Mouse (Mus musculus) regulatory T cell (primary cell): ENCODE results near the gene Trpv2.

Experiments used
- in situ Hi-C: fragments of 300-600 bp; cut with MboI, MseI; formaldehyde crosslinking; loops from one replicate; pipeline ENCODE4 v1.15.1; 2025; ENCODE audit warnings: high pct_unique_total_duplicates

Trpv2 gene

GRCm38 (mm10) chr11:62629352-62630224, 55.3 kb downstream of the Trpv2 start:
- in situ Hi-C loops = no loop called here

DNA sequence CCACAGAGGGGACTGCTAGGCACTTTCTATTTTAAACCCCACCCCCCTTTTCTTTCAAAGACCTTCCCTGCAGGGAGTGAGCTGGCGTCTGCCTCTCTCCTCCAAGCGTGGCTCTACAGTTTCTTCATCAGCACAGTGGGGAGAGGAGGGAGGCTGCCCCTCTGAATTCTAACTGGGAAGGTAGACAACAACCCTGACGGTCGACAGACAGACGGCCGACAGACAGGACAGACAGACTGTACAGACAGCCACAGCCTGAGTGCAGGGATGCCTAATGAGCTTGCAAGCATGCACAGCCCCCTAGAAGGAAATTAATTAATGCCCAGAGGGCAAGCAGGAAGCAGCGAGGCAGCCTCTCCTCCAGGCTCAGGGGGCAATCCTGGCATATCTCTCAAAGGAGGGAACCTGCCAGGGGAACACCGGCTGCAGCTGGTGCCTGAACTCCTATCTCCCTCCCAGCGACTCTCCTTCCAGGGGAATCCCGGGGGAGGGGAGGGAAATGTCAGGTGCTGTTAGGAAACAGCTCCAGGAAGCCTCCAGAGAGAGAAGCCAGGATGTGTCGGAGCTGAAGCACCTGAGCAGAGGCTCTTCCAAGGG, 56.0 kb downstream of the Trpv2 start:
- in situ Hi-C loops = no loop called here

DNA sequence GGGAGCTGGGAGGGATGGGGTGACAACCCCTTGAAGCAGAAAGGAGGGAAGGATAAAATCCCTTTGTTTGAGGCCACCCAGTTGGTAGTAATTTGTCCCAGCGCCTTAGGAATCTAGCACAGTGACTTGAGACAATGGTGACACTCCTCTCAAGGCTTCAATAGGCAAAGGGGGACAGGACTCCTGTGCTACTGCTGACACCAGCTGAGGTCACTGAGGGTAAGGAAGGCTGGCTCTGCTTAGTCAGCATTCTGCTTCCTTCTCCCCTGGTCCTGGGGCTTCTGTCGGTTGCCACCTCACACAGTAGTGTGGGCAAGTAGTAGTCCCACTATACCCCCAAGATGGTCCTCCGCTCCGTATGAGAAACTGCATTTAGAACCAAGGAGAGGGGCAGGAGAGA, 56.9 kb downstream of the Trpv2 start:
- in situ Hi-C loops = no loop called here

GRCm38 (mm10) chr11:62635406-62635805, 61.1 kb downstream of the Trpv2 start:
- in situ Hi-C loops = no loop called here

- in situ Hi-C loops = no loop called here
Measured at GRCm38 (mm10) chr11:62636105-62636839, 62.0 kb downstream of the Trpv2 start.

- in situ Hi-C loops = no loop called here
Measured at GRCm38 (mm10) chr11:62636840-62637221, 62.5 kb downstream of the Trpv2 start.

- in situ Hi-C loops = no loop called here
Measured at GRCm38 (mm10) chr11:62637401-62637800, 63.1 kb downstream of the Trpv2 start.

DNA sequence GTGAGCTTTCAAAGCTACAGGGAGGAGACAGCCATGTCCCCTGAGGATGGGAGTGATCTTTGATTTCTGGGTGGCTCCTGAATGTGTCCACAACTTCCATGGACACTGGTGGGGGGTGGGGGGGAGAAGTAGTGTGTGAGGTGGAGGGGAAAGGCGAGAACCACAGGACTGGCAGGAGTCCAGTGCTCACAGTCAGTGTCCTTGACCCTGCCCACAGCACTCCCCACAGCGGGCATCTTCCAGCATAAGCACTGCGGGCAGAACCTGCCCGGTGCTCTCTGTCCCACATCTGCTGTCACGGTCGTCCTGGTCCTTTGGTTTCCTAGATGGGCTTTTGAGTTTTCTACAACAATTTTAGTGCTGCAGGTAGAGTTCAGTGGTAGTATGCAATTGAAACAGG, 63.5 kb downstream of the Trpv2 start:
- in situ Hi-C loops = no loop called here

GRCm38 (mm10) chr11:62638402-62638801, 64.1 kb downstream of the Trpv2 start:
- in situ Hi-C loops = no loop called here

DNA sequence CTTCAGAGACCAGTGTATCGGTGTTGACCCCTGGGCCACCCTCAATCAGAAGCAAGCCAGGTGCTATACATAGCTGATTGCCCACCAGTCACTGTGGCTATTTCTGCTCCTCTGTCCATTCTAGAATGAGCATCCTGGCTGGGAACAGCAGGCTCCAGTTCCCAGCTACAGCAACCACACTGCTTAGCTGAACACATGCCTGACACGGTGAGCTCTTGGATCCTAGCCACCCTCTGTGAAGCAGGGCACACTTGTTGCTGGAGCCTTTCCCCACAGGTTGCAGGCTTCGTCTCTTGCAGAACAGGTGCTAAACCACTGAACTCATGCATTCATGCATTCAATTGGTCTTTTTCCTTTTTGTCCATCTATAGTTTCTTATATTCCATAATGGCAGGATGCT, 66.1 kb downstream of the Trpv2 start:
- in situ Hi-C loops = no loop called here

DNA sequence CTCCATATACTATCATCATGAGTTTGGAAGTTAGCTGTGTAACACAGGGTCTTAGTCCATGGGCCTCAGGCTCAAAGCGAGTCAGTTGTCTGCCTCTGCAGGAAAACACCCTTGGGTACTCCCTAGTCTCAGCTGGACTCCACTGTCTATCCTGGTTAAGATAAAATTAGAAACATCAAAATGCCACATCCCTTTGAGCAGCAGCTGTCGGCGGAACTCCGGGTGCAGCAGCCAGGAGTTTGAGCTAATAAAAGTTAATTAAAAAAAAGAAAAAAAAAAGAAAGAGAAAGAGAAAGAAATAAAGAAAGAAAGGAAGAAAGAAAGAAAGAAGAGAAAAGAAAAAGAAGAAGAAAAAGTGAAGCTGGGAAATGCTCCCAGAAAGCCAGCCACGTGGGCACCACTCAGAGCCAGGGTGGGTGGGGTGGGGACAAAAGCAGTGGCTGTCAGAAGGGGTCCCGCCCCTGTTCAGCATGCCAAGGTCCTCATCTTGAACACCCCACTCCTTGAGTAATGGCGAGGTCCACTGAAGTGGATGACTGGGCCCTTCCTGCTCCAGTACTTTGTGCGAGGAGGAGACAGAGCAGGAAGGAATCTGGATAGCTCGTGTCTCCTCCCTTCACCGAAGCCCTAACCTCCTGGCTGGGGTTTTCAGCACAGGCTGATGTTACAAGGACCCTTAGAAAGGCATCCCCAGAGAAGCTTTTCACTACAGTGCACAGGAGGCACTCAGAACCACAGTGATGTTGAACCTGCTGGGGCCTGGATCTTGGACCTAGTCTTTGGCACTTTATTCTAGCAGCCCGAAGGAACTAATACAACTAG, 67.9 kb downstream of the Trpv2 start:
- in situ Hi-C loops = no loop called here

DNA sequence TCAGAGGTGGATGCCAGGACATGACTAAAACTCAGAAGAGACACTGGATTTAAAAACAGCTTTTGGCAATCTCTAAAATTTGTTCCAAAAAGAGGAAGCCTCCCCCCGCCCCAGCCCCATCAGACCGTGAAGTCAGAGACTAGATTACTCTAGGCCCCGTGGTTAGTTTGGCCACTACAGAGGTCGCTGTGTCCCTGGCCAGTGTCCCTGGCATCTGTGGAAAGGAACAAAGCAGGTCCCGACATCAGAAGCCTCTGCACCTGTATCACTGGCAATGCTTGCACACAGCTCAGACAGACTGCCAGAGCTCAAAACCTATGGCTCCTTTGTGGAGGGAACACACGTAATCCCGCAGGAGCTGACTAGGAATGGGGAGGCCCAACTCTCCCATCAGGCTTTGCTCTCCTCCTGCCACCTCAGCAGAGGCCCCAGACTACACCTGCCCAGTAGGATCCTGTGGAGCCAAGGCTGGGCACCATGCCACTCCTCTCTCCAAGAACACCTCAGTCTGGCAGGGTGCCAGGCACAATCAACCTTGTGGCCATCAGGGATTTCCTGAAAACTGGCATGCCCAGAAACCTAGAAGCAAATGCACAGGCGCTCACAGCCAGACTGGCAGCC, 68.8 kb downstream of the Trpv2 start:
- in situ Hi-C loops = no loop called here

DNA sequence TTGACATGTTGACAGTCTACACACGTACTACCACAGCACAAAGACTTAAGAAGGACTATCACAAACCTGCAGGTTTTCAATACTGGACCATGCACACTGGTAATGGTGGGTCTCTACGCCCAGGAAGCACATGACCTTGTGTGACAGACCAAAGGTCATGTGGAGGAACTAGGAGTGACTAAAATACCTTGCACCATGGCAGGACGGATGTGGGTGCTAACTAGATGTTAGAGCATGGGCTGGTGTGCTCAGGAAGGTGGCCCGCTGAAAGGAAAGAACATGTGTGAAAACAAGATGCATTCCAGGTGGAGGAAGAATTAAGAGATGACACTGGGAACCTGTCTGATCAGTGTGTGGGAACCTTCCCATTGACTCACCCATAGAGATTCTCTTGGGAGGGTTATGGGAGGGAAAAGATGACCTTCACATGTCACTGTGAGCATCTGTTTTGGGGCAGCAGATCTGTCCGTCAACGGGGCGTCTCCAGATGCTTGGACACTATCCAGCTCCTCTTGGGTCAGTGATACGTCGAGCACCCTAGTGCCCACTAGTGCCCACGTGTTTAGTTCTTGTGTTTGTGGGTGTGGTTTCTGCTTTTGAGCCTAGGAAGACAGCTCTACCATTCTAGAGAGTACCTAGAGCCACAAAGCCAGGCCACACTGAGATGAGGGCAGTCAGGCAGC, 69.5 kb downstream of the Trpv2 start:
- in situ Hi-C loops = no loop called here

GRCm38 (mm10) chr11:62644602-62645336, 70.5 kb downstream of the Trpv2 start:
- in situ Hi-C loops = no loop called here

GRCm38 (mm10) chr11:62645337-62645675, 71.0 kb downstream of the Trpv2 start:
- in situ Hi-C loops = no loop called here

- in situ Hi-C loops = no loop called here
Measured at GRCm38 (mm10) chr11:62645732-62646494, 71.6 kb downstream of the Trpv2 start.

GRCm38 (mm10) chr11:62646495-62646843, 72.2 kb downstream of the Trpv2 start:
- in situ Hi-C loops = no loop called here

DNA sequence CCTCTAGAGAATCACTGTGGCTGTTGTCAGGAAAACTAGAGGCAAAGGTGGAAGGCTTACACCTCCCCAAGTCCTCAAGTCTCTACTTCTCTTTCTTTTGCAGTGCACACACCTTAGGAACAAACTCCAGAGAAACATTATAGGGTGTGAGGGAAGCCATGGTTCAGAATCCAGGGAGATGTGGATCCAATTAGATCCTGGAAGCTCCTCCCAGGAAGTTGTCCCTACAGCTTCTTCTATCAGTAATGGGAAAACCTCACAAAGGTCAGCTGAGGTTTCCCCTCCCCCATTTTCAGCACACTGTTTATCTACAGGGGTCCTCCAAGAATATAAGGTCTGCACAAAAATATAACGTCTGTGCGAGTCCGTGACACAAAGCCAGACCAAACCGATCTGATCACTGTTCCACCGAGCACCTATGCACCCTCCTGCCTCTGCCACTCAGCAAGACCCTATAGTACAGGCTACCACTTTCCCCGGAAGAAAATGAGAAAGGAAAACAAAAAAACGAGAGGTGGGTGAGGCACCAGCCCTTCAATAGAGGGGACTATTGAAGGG, 72.8 kb downstream of the Trpv2 start:
- in situ Hi-C loops = no loop called here
